In the genomic region with DNA sequence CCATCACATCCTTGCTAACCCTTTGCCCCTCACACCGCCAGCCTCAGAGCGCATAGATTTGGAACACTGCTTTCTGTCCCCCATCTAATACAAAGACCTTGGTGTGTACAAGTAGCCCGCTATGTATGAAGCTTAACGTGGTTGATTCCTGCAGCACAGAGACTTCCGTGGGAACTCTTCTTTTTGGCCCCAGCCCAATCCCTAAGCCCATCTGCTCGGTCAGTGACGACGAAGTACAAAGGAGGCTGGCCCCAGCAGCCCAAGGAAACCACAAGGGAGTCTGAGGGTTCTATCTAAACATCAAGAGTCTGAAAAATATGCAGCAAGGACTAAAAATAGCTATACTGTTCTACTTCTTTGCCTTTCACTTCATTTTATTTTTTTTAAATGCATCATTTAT, we compare ENCODE assay signal across 11 mouse cellular contexts.
DNase-seq lines count a peak whose midpoint lies in the region; ATAC-seq lines count a peak whose summit lies in the region.
"Had no signal": no experiment of that assay in that cellular context is flagged by ENCODE, and none has a peak within 500 bp of the region (broad histone marks: within the 10 kb centered on the region; RNA-seq: fewer than 3 reads in every experiment).

No protein-coding gene starts in this region.

- no peak overlapping the region for H3K4me2 ChIP-seq in heart, embryonic 11.5 days
- H3K4me2 ChIP-seq in forebrain, embryonic 15.5 days (replicated peaks), result no peak overlapping the region
- H3K4me2 ChIP-seq: limb, embryonic 12.5 days had no signal

- H3K27ac ChIP-seq in heart, embryonic 11.5 days (ENCODE audit: low read depth, low read length), result no peak overlapping the region
- H3K27ac ChIP-seq in forebrain, embryonic 15.5 days (replicated peaks), result no peak overlapping the region
- H3K27ac ChIP-seq: limb, embryonic 12.5 days had no signal

- no peak overlapping the region for H3K9ac ChIP-seq in heart, embryonic 11.5 days (ENCODE audit: low read depth, low read length)
- no peak overlapping the region for H3K9ac ChIP-seq in forebrain, embryonic 15.5 days (replicated peaks)
- H3K9ac ChIP-seq: limb, embryonic 12.5 days had no signal

- H3K36me3 ChIP-seq in heart, embryonic 11.5 days (ENCODE audit: control insufficient read depth, insufficient read depth, low read length), result no peaks in the 10 kb centered on the region
- H3K36me3 ChIP-seq in megakaryocyte, embryonic 14.5 days (replicated peaks; ENCODE audit: low read length), result no peaks in the 10 kb centered on the region
- H3K36me3 ChIP-seq in forebrain, embryonic 15.5 days, result no peaks in the 10 kb centered on the region
- H3K36me3 ChIP-seq: limb, embryonic 12.5 days had no signal

- H3K9me3 ChIP-seq in heart, embryonic 11.5 days (replicated peaks; ENCODE audit: control insufficient read depth, low read length), result no peaks in the 10 kb centered on the region
- 0 out of 2 replicates have a peak, but pooled peaks cover 3% of the 10 kb centered on the region for H3K9me3 ChIP-seq in megakaryocyte, embryonic 14.5 days
- H3K9me3 ChIP-seq in forebrain, embryonic 15.5 days, result no peaks in the 10 kb centered on the region

- WGBS in heart, embryonic 11.5 days (ENCODE audit: insufficient replicate concordance), result 73% methylated on average over 8 of the region's 8 CpGs
- WGBS in forebrain, embryonic 15.5 days, result 69% methylated on average over 8 of the region's 8 CpGs

- no peaks in the 10 kb centered on the region for H3K4me1 ChIP-seq in heart, embryonic 11.5 days (ENCODE audit: control insufficient read depth, insufficient read depth, low read length)
- peaks cover 40% of the 10 kb centered on the region for H3K4me1 ChIP-seq in megakaryocyte, embryonic 14.5 days
- no peaks in the 10 kb centered on the region for H3K4me1 ChIP-seq in forebrain, embryonic 15.5 days
- H3K4me1 ChIP-seq: limb, embryonic 12.5 days had no signal

- no peak for ATAC-seq in heart, embryonic 11.5 days (replicated peaks; ENCODE audit: insufficient number of reproducible peaks, low FRiP score, low TSS enrichment)
- ATAC-seq in megakaryocyte, adult 5-6 weeks (ENCODE audit: poor library complexity, severe bottlenecking), result no peak
- no peak for ATAC-seq in forebrain, embryonic 15.5 days (replicated peaks)

- no peaks in the 10 kb centered on the region for H3K27me3 ChIP-seq in heart, embryonic 11.5 days (ENCODE audit: control insufficient read depth, insufficient read depth, low read length)
- no peaks in the 10 kb centered on the region for H3K27me3 ChIP-seq in megakaryocyte, embryonic 14.5 days (replicated peaks)
- no peaks in the 10 kb centered on the region for H3K27me3 ChIP-seq in forebrain, embryonic 15.5 days
- H3K27me3 ChIP-seq: limb, embryonic 12.5 days had no signal

- H3K4me3 ChIP-seq in heart, embryonic 11.5 days (ENCODE audit: low read depth, low read length), result no peak overlapping the region
- H3K4me3 ChIP-seq in megakaryocyte, embryonic 14.5 days (replicated peaks), result peak overlapping the region; percentile 68
- no peak overlapping the region for H3K4me3 ChIP-seq in forebrain, embryonic 15.5 days
- H3K4me3 ChIP-seq: limb, embryonic 12.5 days had no signal

- peak; percentile 16 for DNase-seq in heart, adult 8-10 months (ENCODE audit: low spot score)
- DNase-seq in frontal cortex, postnatal 36 days (ENCODE audit: low spot score in 2 of 2), result peak; percentile 9 to 16
- DNase-seq in lung, postnatal 4 days, result peak; percentile 27 to 65
- DNase-seq: cerebellum, adult 11 months; kidney, adult 2 months; thymus, postnatal 14 days had no signal
